Mouse (Mus musculus): ENCODE measurements at regions not wholly inside any gene's neighbourhood (a gene's known extent, or its start where the extent isn't known, plus 50 kb on each side); places are given as distances from the start of the nearest gene placed in this dataset.
"Not testable (repeated sequence)": the region's sequence is repeated elsewhere in the genome, so short reads cannot be mapped to it uniquely, and the experiment has no call there.

- not testable (repeated sequence) for DNase-seq (ENCODE audit: low spot score in 2 of 2)
Measured at GRCm38 (mm10) chr8:93443631-93444030, 64.1 kb upstream of the Ces1h start.

GRCm38 (mm10) chr8:93441936-93442335 is 62.4 kb upstream of the Ces1h start:
- no peak for DNase-seq (ENCODE audit: low spot score in 2 of 2)

GRCm38 (mm10) chr8:93436586-93436985 is 57.1 kb upstream of the Ces1h start:
- DNase-seq (ENCODE audit: low spot score in 2 of 2) = not testable (repeated sequence)

GRCm38 (mm10) chr8:93430637-93431036 is 51.1 kb upstream of the Ces1h start:
- peak in 1 of 2 experiments; percentile 59 for DNase-seq (ENCODE audit: low spot score in 2 of 2)
